Mouse (Mus musculus): ENCODE results near the gene Vmn2r1. TPM values are rescaled to one million over a fixed set of nuclear protein-coding genes. Genes with fewer than 3 reads are reported as not detected.

Gene Vmn2r1
- 0.04 and 0.09 TPM in 2 replicates for polyA plus RNA-seq (2012; rRNA removed)

DNA sequence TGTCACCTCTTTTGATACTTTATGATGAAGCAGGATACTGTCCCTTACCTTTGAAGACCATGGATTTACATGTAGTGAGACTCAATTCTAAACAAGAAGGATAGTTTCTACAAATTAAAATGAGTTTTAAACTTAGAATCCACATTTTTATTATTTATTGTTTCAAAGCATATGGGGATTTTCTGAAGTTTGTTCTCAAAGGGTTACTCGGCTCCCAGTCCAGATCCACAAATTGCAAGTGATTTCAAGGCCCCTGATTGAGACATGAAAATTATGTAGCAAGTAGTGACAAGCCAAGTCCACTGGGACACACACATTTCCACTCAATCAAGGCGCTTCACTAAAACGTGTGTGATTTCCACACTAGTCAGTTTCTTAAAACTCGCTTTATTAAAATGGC is at the start of gene Vmn2r1:
Gene Vmn2r1, plus strand, starts transcription at position 301 of the 400 bp plus-strand sequence.
- no peak for DNase-seq (ENCODE audit: low read depth)

DNA sequence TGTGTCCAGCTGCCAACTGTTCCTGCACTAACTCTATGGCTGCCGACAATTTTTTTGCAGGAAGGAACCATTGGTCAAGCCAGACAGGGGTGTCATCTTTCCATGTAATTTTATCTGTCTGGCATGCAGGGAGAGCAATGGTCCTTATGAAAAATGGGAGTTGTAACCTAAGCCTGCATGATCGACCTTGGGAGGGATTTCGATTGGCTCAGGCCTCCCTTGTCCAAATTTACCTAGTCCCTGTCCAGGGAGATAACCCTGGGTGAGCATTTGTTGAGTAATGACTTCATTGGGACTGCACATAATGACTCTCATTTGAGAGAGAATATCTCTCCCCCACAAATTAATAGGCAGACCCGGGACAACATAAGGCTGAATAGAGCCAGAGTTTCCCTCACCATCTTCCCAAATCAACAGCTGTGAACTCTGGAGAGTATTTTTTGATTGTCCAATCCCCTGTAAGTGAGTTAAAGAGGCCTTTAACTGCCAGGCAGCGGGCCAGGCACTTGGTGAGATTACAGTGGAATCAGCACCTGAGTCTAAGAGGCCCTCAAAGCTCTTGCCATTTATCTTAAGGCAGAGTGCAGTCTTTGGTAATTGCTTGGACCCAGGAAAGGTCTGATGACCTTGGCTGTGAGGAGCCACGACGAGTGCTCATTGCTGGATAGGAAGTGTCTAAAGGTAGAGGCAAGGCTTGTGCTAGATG is 43.1 kb upstream of the Vmn2r1 start:
- DNase-seq (ENCODE audit: low read depth) = no peak

DNA sequence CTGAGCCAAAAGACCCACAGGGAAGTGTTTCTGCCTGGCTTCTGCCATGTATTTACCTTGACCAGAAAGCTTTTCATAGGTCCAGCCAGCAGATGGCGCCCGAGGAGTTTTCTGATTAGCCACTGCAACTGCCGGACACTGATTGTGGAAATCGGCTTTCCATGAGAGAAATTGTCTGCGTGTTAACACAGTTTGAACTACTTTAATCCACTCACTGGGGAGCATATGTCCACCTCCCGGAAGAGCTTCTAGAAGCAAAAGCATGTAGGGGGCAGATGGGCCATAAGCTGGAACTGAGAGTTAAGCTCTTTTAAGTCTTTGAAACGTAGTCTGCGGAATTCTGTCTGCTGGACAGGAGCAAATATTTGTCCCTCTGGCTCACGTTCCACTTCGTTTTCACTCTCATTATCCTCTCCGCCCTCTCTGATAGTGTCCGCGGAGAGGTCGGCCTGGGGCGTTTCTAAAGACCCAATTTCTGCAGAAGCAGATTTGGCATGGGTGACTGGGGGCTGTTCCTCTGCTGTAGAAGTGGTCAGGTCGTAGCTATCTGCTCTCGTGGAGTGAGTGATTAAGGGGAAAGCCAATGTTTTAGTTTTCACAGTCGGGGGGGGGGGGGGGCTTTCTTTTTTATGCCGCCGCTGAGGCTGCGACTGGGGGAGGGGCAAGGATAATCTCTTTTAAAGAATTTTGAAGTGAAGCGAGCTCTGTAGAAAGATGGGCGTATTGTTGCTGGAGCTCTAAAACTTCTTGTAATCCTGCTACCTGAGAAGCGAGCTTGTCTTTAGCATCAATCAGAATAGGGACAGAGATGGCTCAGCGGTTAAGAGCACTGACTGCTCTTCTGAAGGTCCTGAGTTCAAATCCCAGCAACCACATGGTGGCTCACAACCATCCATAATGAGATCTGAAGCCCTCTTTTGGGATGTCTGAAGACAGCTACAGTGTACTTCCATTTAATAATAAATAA is 41.2 kb upstream of the Vmn2r1 start:
- DNase-seq (ENCODE audit: low read depth) = peak; percentile 24

DNA sequence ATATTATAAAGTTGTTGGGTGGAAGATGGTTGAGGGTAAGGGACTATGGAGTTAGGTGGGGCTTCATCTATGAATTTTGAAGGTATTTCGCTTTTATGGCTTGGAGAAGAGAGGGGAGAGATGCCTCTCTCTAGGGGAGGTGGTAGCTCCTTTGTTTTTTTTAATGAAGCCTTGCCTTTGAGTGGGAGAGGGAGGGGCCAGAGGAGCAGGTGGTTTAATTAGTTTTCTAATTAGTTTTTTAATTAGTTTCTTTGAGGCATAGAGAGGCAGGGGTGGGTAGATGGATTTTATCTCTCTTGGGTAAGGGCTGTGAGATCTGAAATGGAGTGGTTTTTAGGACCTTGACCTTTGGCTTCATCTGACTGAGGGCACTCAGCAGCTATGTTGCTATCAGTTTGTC is 31.4 kb downstream of the Vmn2r1 start:
- no peak for DNase-seq (ENCODE audit: low read depth)

DNA sequence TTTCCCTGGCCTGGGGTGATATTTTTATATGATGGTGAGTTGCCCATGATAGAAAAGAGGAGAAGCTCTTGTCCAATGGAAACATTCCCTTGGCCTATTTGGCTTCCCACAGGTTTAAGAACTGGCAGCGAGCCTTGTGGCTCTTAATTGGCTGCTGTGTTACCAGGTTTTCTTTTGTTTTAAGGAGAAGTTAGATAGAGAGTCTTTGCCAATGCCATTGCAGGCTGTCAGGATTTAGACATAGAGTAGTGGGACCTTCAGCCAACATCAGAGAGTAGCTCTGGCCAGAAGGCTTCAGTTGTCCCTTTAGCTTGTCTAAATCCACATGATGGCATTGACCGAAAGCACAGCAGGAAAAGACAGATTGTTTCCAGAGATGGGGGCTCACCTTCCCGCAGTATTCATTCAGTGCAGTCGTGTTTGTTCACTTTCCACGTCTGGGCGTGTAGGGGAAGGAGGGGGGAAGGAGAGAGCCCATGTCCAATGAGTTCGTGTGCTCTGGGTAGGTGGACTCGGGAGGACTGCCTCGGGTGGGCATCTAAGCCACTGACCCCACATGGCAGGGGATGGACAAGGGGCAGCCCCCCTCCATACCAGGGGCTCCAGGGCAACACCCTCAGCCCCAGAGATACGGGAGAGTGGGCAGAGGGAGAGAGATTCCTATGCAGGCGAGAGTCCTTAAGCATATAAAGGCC is 32.2 kb downstream of the Vmn2r1 start:
- DNase-seq (ENCODE audit: low read depth) = no peak

DNA sequence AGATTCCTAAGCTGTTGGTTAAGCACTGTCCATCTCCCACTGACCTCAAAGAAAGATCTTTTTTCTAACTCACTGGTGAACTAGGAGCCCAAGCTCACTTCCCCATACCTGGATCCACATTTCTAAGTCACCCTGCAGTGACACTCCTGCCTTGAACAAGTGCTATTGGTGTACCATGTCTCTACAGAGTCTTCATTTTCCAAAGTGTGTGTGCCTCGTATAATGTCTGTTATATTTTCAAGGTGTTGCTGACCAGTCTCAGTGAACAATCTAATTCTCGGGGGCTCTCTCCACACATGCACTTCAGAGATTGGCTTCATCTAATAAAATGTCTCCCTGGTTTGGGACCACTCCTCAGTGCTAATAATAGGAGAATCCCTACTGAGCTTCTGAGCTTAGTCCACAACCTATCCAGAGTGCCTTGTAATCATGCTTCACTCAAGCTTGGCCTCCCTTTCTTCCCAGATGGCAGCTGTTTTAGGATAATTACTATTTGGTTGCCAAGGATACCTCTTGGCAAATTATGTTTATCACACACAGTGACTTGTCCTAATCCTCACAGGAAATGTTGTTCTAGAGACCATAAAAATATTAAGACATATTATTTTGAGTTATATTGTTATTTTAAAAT is 60.6 kb downstream of the Vmn2r1 start, which contains the start of gene Vmn2r2:
Gene Vmn2r2, minus strand, starts transcription at position 51 of the 631 bp plus-strand sequence.
- DNase-seq (ENCODE audit: low read depth) = no peak

Other genes with a start within 250 kb of the Vmn2r1 start
- gene Plch1, start 182.1 kb upstream of the Vmn2r1 start, polyA plus RNA-seq (2012; rRNA removed) = 4.4 and 5.7 TPM in 2 replicates
- gene E130311K13Rik, start 152.1 kb upstream of the Vmn2r1 start, polyA plus RNA-seq (2012; rRNA removed) = 2.4 and 3.9 TPM in 2 replicates
- gene Slc33a1, start 116.8 kb upstream of the Vmn2r1 start, polyA plus RNA-seq (2012; rRNA removed) = 29.1 and 36.3 TPM in 2 replicates
- gene Gmps, start 105.4 kb upstream of the Vmn2r1 start, polyA plus RNA-seq (2012; rRNA removed) = 4.8 and 5.6 TPM in 2 replicates
- not detected in 2 replicates for gene Vmn2r2, start 60.4 kb downstream of the Vmn2r1 start, polyA plus RNA-seq (2012; rRNA removed)
- gene Vmn2r3, start 208.2 kb downstream of the Vmn2r1 start, polyA plus RNA-seq (2012; rRNA removed) = not detected in 2 replicates

All from gonadal fat pad, adult 2 months (tissue).